In the genomic region with DNA sequence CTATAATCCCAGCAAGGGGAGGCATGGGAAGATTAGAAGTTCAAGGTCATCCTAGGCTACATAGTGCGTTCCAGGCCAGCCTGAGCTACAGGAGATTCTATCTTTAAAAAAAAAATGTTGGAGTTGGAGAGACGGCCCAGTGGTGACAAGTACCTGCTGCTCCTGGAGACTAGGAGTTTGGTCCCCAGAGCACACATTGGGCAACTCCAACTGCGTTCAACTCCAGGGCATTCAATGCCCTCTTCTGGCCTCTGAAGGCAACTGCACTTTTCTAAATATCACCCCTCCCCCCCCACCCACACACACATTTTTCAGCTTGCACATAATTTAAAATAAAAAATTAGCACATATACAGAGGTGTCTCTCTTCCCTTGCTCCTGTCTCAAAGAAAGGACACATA, we compare ENCODE assay signal across 14 mouse cellular contexts. TPM values are rescaled to one million over a fixed set of nuclear protein-coding genes. Genes with fewer than 3 reads are reported as not detected.
DNase-seq lines count a peak whose midpoint lies in the region; ATAC-seq and TF ChIP-seq lines count a peak whose summit lies in the region.
"Had no signal": no experiment of that assay in that cellular context is flagged by ENCODE, and none has a peak within 500 bp of the region (broad histone marks: within the 10 kb centered on the region; RNA-seq: fewer than 3 reads in every experiment).

No protein-coding gene starts in this region.

- peak; percentile 57 for TF ChIP-seq CTCF in left cerebral cortex, adult 2 months (IDR thresholded peaks at IDR 0.05)

- H3K4me3 ChIP-seq in left cerebral cortex, adult 2 months: no peak overlapping the region
- H3K4me3 ChIP-seq in kidney, embryonic 15.5 days (replicated peaks): no peak overlapping the region
- H3K4me3 ChIP-seq: forebrain, embryonic 12.5 days; hindbrain, embryonic 10.5 days; megakaryocyte, embryonic 14.5 days had no signal

- 62% methylated on average over 3 of the region's 3 CpGs for WGBS in kidney, embryonic 15.5 days

- no peak overlapping the region for H3K4me2 ChIP-seq in kidney, embryonic 15.5 days
- H3K4me2 ChIP-seq: forebrain, embryonic 12.5 days had no signal

- no peak for ATAC-seq in kidney, embryonic 15.5 days (replicated peaks; ENCODE audit: low FRiP score)

- H3K9me3 ChIP-seq in kidney, embryonic 15.5 days (replicated peaks): no peaks in the 10 kb centered on the region
- H3K9me3 ChIP-seq: forebrain, embryonic 12.5 days; hindbrain, embryonic 10.5 days had no signal

- intact Hi-C loops in left cerebral cortex, adult 2 months (cut with DNase I): loop anchor here (2.0 kb wide), 1 partner anchor 396 kb away; no protein-coding TSS in a partner anchor
- intact Hi-C loops in left cerebral cortex, postnatal 10 days (cut with DNase I): no loop called here

- peaks cover 29% of the 10 kb centered on the region for H3K36me3 ChIP-seq in kidney, embryonic 15.5 days

- H3K27ac ChIP-seq in left cerebral cortex, adult 2 months: no peak overlapping the region
- no peak overlapping the region for H3K27ac ChIP-seq in kidney, embryonic 15.5 days
- H3K27ac ChIP-seq: forebrain, embryonic 12.5 days; hindbrain, embryonic 10.5 days had no signal

- H3K4me1 ChIP-seq in kidney, embryonic 15.5 days: peaks cover 26% of the 10 kb centered on the region

- DNase-seq in left cerebral cortex, adult 2 months (ENCODE audit: extremely low spot score in 1 of 2, low spot score in 2 of 2): no peak
- no peak for DNase-seq in left cerebral cortex, postnatal 10 days (ENCODE audit: extremely low spot score in 1 of 2, low spot score in 2 of 2)
- peak; percentile 22 for DNase-seq in 416B (ENCODE audit: low read depth)
- peak; percentile 16 for DNase-seq in CD4-positive helper T cell, adult 2 months (ENCODE audit: low read depth, low spot score)
- DNase-seq in brain, adult 2 months (ENCODE audit: low read depth, low spot score): peak; percentile 47
- no peak for DNase-seq in c-Kit-positive CD71-positive TER-119-positive erythroid progenitor cells, embryonic 14.5 days (ENCODE audit: low spot score)
- DNase-seq: heart, adult 18-20 months; kidney, postnatal 25 days; left cerebral cortex, postnatal 4 days; thymus, adult 2 months had no signal

- H3K27me3 ChIP-seq in kidney, embryonic 15.5 days: no peaks in the 10 kb centered on the region
- H3K27me3 ChIP-seq: forebrain, embryonic 12.5 days; megakaryocyte, embryonic 14.5 days had no signal

- no peak overlapping the region for H3K9ac ChIP-seq in kidney, embryonic 15.5 days
- H3K9ac ChIP-seq: forebrain, embryonic 12.5 days had no signal

RNA-seq across cellular contexts. Expression of a gene that starts 21.7 kb away (rescaled TPM):
- total RNA-seq in left cerebral cortex, adult 2 months (2021): 10 to 100 TPM; 21.1 to 25.9 TPM
- 10 to 100 TPM; 32.3 to 33.9 TPM for total RNA-seq in left cerebral cortex, postnatal 10 days (2021)
- polyA plus RNA-seq in kidney, embryonic 15.5 days (2015; fragmentation: Nextera tagmentation; extraction: Ambion mirVana): 151 and 155 TPM in 2 replicates

RNA-seq across cellular contexts. Expression of a gene that starts 43.1 kb away (rescaled TPM):
- total RNA-seq in left cerebral cortex, adult 2 months (2021): 10 to 100 TPM; 16.7 to 18.4 TPM
- total RNA-seq in left cerebral cortex, postnatal 10 days (2021): 10 to 100 TPM; 10.1 to 12.4 TPM
- polyA plus RNA-seq in kidney, embryonic 15.5 days (2015; fragmentation: Nextera tagmentation; extraction: Ambion mirVana): 29.8 and 31.4 TPM in 2 replicates

Comparison
In these comparisons a context has a peak if more than half of its experiments do, and no peak if none do; other contexts are left out.
1. DNase-seq: peak in 416B (single experiment), CD4-positive helper T cell, adult 2 months (single experiment) and brain, adult 2 months (single experiment); none in left cerebral cortex, adult 2 months (0 of 2), left cerebral cortex, postnatal 10 days (0 of 2) and c-Kit-positive CD71-positive TER-119-positive erythroid progenitor cells, embryonic 14.5 days (single experiment).